Mouse (Mus musculus): ENCODE results near the gene Zfp944.
"Not testable (repeated sequence)": the region's sequence is repeated elsewhere in the genome, so short reads cannot be mapped to it uniquely, and the experiment has no call there.

Zfp944 gene

DNA sequence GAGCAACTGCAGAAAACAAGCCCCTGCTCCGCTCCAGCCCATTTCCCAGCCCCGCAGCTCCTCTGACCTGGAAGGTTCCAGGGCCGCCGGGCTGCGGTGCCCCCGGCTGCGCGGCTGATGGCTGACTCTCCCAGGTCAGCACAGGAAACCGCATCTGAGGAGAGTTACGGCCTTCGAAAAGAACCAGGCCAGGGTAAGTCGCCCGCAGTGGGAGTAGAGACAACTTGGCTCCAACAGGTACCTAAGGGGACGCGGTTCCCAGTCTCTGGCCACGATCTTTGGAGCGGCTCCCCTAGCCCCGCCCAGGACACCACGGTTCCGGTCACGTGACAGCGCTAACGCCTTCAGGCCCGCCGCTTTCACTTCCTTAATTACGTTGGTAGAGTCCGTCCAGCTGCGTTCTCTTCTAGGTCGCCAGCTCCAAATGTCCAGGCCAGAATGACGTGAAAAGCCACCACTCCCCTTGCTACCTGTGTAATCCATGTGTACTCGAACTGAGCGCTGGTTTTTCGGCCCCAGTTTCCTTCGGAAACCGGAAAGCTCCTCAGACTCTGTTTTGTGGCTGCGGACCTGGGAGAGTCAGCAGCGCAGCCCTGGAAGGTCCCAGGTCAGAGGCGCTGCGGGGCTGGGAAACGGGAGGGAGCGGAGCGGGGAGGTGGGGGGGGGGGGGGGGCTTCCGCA, at the start of gene Zfp944, which contains the start of gene Zfp758:
TSS of gene Zfp944 (minus strand) at position 300 of the 681 bp plus-strand sequence.
TSS of gene Zfp758 (plus strand) at position 353 of the 681 bp plus-strand sequence.
- peak; percentile 59 for DNase-seq

DNA sequence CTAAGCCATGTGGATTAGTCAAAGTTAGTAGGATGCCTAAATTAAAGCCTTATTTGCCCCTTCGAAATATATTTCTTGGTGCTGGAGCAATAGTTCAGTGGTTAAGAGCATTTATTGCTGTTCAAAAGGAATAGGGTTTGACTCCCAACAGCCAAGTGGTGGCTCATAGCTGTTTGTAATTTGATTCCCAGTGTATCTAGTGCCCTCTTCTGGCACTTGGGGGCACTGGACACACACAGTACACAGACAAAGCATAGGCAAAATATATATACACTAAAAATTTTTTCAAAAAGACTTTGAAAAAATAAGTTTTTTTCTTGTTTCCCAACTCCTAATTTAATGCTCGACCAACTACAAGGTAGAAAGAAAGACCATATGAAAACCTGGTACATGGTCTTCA, 49.6 kb upstream of the Zfp944 start:
- peak; percentile 7 for DNase-seq

DNA sequence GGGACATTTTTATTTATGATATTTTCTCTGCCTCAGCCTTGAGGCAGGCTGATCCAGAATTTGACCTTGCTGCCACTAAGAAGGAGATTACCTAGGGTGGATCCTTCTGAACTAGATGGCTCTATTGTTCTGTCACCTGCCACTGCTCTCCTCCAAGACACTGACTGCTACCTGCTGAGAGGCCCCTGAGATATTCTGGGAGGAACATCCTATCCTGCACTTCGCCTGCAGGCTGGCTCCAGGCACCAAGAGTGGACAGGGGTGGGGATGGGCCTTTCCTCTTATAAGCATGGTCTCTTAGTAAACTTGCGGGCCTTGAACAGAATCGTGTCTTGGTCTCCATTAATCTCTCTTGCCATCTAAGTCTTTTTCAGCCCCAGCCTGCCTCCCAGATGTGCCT, 2.7 kb upstream of the Zfp944 start:
- no peak for DNase-seq

DNA sequence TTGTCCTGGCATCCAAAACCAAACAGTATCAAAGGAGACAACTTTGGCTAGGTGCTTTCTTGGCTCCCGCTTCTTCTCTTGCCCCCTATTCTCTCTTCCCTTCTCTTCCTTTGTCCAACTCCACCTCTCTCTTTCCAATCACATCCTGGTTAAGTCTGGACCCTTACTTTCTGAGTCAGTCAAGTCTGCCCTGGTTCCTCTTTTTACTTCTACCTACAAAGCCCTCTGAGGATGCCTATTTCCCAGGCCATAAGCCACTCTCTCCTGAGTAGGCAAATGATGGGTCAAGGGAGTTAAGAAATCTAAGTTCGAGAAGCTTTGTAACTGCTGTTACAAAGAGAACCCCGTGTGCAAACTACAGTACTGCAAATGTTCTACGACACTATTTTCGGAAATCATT, 628 bp downstream of the Zfp944 start:
- no peak for DNase-seq

DNA sequence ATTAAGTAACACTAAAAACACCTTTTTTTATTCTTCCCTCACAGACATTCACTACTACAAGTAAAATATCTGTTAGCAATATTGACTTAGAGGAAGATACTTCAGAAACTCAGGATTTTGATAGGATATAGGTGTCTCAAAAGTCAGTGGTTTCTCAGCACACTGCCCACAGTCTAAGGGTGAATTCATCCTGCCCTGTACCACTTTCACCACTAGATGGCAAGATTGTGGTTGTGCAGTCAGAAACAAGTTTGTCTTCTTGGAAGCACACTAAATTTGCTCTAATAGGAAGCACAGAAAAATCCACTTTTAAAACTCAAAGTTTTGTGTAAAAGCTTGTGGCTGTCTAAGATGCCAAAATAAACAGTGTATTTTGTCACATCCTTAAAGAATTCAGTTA, 8.4 kb downstream of the Zfp944 start:
- DNase-seq, result peak; percentile 14

DNA sequence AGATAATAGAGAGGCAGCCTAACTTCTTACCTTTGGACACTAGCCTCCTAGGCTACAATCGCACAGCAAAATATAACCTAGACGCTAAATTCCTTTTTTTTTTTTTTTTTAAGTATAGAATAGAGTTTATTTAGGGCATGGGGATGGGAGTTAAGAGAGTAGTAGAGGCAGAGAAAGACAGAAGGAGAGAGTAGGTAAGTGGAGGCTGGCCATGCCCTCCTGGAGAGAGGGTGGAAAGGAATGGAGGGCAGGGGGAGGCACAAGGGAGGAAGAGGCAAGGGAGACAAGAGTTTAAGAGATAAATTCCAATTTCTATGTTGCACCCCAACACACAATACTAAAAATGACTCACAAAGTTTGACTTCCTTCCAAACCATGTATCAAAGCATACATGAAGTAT, 46.0 kb downstream of the Zfp944 start:
- DNase-seq, result not testable (repeated sequence)

DNA sequence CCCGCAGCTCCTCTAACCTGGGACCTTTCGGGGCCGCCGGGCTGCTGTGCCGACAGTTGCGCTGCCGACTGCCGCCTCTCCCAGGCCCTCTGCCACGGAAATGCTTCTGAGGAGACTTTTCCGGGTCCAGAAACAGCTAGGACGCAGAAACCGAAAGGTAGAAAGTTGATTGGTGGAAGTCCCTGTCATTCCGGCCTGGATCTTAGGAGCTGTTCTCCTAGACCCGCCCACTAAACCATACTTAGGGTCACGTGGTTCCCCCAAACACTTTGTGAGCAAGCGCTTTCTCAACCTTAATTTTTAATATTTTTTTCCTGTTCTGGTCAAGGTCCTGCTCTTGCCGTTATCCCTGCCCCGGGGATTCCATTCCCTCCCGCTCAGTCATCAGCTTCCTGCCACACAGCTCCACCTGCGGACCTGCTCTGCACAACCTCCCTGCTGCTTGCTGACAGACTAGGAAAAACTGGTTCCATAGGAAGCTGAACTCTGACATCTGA, 46.4 kb downstream of the Zfp944 start, which contains the start of gene CT030661.1:
TSS of gene CT030661.1 (minus strand) at position 108 of the 497 bp plus-strand sequence.
- peak; percentile 87 for DNase-seq

DNA sequence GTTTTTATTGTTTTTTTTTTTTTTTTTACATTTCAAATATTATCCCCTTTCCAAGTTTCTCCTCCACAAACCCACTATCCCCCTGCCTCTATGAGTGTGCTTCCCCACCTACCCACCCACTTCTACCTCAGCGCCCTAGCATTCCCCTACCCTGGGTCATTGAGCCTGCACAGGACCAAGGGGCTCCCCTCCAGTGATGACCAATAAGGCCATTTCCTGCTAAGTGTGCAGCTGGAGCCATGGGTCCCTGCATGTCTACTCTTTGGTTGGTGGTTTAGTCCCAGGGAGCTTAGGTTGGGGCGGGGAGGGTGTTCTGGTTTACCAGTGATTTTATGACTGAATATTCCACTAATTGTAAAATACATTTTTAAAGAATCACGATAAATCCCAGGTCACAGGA, 47.0 kb downstream of the Zfp944 start:
- DNase-seq, result not testable (repeated sequence)

Measured in liver (tissue).